Mouse (Mus musculus) spleen, postnatal 4 days (tissue): Measurements from ENCODE around the gene Bnip2.

ENCODE experiments used
- DNase-seq, 2 experiments: peaks; one replicate each; pipeline ENCODE4 v3.0.0; 2022; ENCODE audit warnings: low spot score in 2 of 2

Gene Bnip2

GRCm38 (mm10) chr9:69989303-69990121, at the start of gene Bnip2:
TSS of gene Bnip2 (plus strand) at chr9:69989466.
- DNase-seq = peak; percentile 92 to 97

DNA sequence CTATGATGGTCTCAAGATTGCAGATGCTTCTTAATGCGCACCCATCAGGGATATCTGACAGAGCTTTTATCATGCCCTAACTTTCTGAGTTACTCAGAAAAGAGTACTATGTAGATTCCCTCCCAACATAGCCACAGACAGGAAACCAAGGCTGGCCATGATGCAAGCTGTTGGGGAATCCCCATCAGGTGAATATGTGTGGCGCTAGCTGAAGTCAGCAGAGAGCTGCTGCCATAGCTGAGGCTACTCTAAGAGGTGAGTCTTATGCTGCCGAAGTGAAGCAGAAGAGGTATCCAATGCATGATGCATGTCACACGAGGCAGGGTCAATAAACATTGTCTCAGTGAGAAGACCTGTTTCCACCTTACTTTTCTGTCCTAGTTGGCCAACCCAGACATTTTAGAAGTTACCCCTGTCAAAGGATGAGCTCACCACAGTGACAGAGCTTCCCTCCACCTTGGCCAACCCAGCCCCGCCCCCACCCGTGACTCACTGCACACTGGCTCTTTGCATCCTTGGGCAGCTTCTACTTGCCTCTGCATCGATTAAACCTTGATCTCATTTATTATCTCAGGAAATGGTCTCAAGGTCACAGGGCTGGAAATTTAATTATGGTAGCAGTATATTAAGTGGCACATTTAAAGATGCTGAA, 48.3 kb upstream of the Bnip2 start:
- no peak for DNase-seq

DNA sequence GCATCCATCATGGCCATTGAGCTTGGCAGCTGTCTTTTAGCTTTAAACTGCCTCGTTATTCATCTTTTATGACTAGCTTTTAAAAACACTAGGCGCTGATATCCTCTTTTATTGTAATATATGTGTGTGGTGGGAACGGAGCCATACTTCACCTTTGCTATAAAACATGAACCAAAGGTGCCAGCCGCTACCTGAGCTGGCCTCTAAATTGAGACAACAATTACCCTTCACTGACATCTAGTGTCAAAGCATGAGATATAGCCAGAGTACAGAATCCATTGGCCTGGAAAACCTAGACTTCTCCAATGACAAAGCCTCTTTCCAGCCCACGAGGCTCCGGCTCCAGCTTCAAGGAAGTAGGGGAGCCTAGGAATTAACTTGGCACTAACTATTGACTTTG, 47.7 kb upstream of the Bnip2 start:
- no peak for DNase-seq

DNA sequence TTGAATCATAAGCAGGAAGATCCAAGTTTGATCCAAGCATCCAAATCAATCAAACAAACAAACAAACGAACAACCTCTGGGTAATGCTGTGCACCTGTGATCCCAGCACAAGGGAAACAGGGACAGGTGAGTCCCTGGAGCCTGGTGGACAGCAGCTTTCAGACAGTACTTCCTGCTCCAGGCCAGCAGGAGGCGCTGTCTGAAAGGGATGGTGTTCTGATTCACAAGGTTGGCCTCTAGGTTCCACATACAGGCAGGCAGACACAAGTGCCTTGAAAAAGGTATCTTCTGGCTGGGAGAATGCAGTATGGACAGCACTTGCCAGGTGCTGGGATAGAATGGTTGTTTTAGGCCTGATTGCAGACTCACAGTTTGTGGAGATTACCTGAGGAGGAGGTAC, 40.3 kb upstream of the Bnip2 start:
- peak; percentile 44 to 78 for DNase-seq

DNA sequence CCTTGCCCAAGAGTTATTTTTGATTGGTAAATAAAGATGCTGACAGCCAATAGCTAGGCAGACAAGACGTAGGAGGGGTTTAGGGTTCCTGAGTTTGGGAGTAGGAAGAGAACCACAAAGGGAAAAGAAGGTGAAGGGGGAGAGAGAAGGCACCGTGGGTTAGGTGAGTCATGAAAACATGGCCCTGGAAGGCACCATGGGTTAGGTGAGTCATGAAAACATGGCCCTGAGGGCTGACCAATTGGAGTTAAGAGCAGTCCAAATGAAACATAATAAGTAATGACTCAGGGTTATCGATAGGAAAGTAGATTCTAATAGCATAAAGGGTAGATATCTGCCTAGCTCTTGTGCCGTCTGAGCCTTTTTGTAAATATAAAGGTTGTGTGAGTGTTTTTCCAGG, 39.6 kb upstream of the Bnip2 start:
- no peak for DNase-seq

- no peak for DNase-seq
Measured at GRCm38 (mm10) chr9:69961007-69961406, 28.3 kb upstream of the Bnip2 start.

DNA sequence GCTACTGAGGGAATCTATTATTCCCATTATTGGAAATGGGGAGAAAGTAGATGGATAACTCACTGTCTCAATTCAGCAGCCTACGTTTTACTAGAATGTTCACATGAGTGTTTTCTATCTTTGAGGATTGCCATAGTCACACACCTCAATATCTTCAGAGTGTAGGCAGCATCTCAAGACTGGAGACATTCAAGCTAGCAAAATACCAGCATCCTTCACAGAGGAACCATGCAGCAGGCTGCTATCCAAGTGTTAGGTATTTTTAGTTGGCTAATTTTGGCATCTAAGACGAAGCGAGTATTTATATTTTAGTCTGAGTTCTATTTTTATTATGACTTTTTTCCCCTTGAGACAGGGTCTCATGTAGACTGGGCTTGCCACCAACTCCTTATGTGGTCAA, 24.9 kb upstream of the Bnip2 start:
- no peak for DNase-seq

DNA sequence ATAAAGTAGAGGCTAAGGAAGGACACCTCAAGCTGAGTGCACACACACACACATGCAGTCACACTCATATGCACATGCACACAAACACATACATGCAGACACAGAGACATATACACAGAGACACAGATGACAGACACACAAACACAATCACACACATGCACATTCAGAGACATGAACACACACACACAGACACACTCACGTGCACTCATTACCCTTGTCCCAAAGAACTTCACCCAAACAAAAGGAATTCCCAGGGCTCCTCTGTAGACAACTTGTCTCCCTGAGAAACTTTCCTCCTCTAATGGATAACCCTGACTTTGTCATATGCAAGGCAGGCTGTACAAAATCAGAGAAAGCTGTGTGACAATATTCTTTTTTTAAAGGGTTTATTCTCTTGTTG, 3.7 kb upstream of the Bnip2 start:
- DNase-seq = no peak

DNA sequence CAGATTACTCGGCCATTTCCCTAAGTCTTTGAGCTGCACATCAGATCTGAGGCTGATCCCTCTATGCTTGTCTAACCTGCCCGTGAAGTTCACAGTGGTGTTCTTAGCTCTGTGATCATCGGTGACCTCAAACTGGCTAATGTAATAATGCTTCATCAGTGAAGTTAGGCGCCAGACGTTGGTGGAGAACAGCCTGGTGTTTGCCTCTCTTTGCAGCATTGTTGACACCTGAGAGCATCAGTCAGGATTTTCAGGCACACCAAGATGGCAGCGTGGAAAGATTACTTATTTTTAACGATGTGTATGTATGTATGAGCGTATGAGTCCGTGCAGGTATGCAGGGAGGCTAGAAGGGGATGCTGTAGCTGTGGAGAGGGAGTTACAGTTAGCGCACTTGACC, 3.2 kb upstream of the Bnip2 start:
- no peak for DNase-seq

- no peak for DNase-seq
Measured at GRCm38 (mm10) chr9:69986571-69986970, 2.7 kb upstream of the Bnip2 start.

DNA sequence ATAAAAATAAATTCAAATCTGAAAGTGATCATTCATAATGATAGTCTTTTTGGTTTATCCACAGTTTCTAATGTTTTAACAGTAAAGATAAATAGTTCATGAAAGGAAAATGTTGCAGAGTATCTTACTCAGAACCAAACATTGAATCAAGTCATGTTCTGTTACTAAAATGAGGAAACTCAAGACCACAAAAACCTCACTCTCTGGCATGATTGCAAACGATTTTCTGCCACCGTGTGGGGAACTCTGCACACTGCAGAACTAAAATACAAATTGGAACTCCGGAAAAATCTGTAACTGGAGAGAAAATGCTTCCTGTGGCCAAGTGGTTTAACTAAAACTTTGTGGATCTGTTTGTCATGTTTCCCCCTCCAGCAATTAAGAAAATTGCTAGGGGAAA, 1.7 kb upstream of the Bnip2 start:
- peak in 1 of 2 experiments; percentile 44 for DNase-seq

- no peak for DNase-seq
Measured at GRCm38 (mm10) chr9:69988706-69989302, 462 bp upstream of the Bnip2 start.

GRCm38 (mm10) chr9:69990346-69990745, 1.1 kb downstream of the Bnip2 start:
- DNase-seq = no peak

DNA sequence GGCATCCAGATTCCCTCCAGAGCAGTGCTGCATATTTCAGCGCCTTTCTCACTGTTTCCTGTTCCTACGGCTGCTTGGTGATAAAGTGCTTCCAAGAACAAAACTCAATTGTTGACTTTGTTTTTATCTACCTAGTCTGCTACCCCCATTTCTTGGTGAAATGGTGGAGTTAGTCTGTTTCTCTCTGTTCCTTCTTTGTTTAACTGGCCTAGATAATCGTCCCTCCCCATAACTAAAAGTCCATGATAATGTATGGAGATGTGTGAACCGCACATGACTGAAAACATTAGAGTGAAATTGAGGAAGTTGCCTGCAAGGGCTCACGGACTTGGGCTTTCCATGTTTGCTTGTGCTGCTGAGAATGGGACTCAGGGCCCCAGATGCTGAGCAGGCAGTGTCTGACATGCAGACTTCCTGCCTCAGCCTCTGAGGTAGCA, 3.6 kb downstream of the Bnip2 start:
- no peak for DNase-seq

GRCm38 (mm10) chr9:69993479-69993878, 4.2 kb downstream of the Bnip2 start:
- no peak for DNase-seq

- DNase-seq = no peak
Measured at GRCm38 (mm10) chr9:69994547-69994946, 5.3 kb downstream of the Bnip2 start.

DNA sequence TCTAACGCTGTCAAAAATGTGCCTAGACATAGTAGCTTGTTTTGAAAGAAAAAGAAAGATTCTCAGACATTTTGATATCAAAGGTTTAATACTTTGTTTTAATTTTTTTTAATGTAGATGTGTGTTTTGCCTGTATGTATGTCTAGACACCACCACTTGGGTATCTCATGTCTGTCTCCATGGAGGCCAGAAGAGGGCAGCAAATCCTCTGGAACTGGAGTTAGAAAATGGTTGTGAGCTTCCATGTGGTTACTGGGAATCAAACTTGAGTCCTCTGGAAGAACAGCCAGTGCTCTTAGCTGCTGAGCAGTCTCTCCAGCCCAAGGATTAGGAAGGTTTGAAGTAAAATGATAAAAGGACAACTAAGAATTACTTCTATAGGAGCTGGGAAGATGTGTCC, 10.1 kb downstream of the Bnip2 start:
- no peak for DNase-seq

DNA sequence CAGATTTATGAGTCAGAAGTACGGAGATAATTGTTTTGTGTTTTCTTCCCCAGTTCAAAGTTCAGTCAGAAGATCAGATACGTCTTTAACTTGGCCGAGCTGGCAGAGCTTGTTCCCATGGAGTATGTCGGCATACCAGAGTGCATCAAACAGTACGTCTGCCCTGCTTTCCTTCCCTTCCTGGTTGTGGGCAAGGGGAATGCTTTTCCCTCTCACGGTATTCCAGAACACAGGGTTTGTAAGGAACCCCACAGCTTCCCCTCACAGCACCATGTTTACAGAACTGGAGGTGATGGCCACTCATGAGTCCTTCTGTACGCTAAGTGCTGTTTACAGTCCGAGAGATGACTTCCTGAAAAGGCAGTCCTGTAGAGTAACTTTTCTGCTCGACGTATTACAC, 14.2 kb downstream of the Bnip2 start:
- no peak for DNase-seq

- DNase-seq = no peak
Measured at GRCm38 (mm10) chr9:70006984-70007383, 17.7 kb downstream of the Bnip2 start.

GRCm38 (mm10) chr9:70007506-70008248, 18.4 kb downstream of the Bnip2 start:
- DNase-seq = no peak

GRCm38 (mm10) chr9:70009754-70010304, 20.6 kb downstream of the Bnip2 start:
- no peak for DNase-seq
